Mouse (Mus musculus): ENCODE measurements around the gene Scgb2b7. TPM values are rescaled to one million over a fixed set of nuclear protein-coding genes. Genes with fewer than 3 reads are reported as not detected.
"Not testable (repeated sequence)": the region's sequence is repeated elsewhere in the genome, so short reads cannot be mapped to it uniquely, and the experiment has no call there.

Scgb2b7 gene
- not detected in 2 replicates for polyA plus RNA-seq (2016; fragmentation: Nextera tagmentation; extraction: Ambion mirVana)

GRCm38 (mm10) chr7:31705657-31706056, at the start of gene Scgb2b7:
Scgb2b7 (minus strand) TSS chr7:31705757.
- H3K27ac ChIP-seq; H3K9me3 ChIP-seq (replicated peaks); H3K4me3 ChIP-seq; H3K4me2 ChIP-seq (replicated peaks); H3K27me3 ChIP-seq; H3K36me3 ChIP-seq; H3K9ac ChIP-seq; ATAC-seq (ENCODE audit: low FRiP score); H3K4me1 ChIP-seq: not testable (repeated sequence)

GRCm38 (mm10) chr7:31712365-31712764, 6.8 kb upstream of the Scgb2b7 start, which contains the start of gene Scgb1b7:
Scgb1b7 (plus strand) TSS chr7:31712665.
- H3K4me2 ChIP-seq (replicated peaks); H3K9me3 ChIP-seq (replicated peaks); H3K27ac ChIP-seq; ATAC-seq (ENCODE audit: low FRiP score); H3K4me1 ChIP-seq; H3K9ac ChIP-seq; H3K27me3 ChIP-seq; H3K36me3 ChIP-seq; H3K4me3 ChIP-seq: not testable (repeated sequence)
- 91% methylated on average over 3 of the region's 5 CpGs for WGBS

Other genes with a start within 250 kb of the Scgb2b7 start
- not detected in 2 replicates for gene Scgb1b7, start 6.9 kb upstream of the Scgb2b7 start, polyA plus RNA-seq (2016; fragmentation: Nextera tagmentation; extraction: Ambion mirVana)

Measured in hindbrain, embryonic 12.5 days (tissue).